Mouse (Mus musculus) forebrain, embryonic 11.5 days (tissue): ENCODE measurements around the gene Pip5kl1. TPM values are rescaled to one million over a fixed set of nuclear protein-coding genes. Genes with fewer than 3 reads are reported as not detected.

Experiments used
- ATAC-seq: fragments of 200-750 bp; cut with Nextera tagmentation; replicated peaks from 2 replicates; pipeline ENCODE4 v1.8.0; 2017; ENCODE audit warnings: moderate TSS enrichment; ENCODE audit not compliant: low FRiP score
- DNase-seq: peaks from one replicate; pipeline ENCODE4 v3.0.0-alpha.2; 2017; ENCODE audit warnings: low spot score
- H3K27ac ChIP-seq: fragments of 300-500 bp; sonication (generic); 2 replicates; pipeline ENCODE4 v1.5.1; 2014; ENCODE audit warnings: low read depth, low read length
- H3K27me3 ChIP-seq: fragments of 300-500 bp; sonication (generic); 2 replicates; pipeline ENCODE4 v1.6.1; 2014; ENCODE audit warnings: mild to moderate bottlenecking, low read length, mixed read lengths; ENCODE audit not compliant: control insufficient read depth, insufficient read depth
- H3K36me3 ChIP-seq: fragments of 300-500 bp; sonication (generic); 2 replicates; pipeline ENCODE4 v1.6.1; 2014; ENCODE audit warnings: mild to moderate bottlenecking, low read length, moderate library complexity, mixed read lengths; ENCODE audit not compliant: control insufficient read depth, insufficient read depth
- H3K4me1 ChIP-seq: fragments of 300-500 bp; sonication (generic); replicated peaks from 2 replicates; pipeline ENCODE4 v1.6.1; 2014; ENCODE audit warnings: low read length, mixed read lengths; ENCODE audit not compliant: control insufficient read depth, insufficient read depth
- H3K4me2 ChIP-seq: fragments of 300-500 bp; sonication (generic); 2 replicates; pipeline ENCODE4 v1.6.1; 2014; ENCODE audit warnings: low read depth, mild to moderate bottlenecking, low read length, moderate library complexity, mixed read lengths; ENCODE audit not compliant: severe bottlenecking
- H3K4me3 ChIP-seq: fragments of 300-500 bp; sonication (generic); 2 replicates; pipeline ENCODE4 v1.5.1; 2014; ENCODE audit warnings: low read depth, low read length
- H3K9ac ChIP-seq: fragments of 300-500 bp; sonication (generic); 2 replicates; pipeline ENCODE4 v1.6.1; 2014; ENCODE audit warnings: low read length
- H3K9me3 ChIP-seq: fragments of 300-500 bp; sonication (generic); 2 replicates; pipeline ENCODE4 v1.6.1; 2016; ENCODE audit warnings: low read length, mixed read lengths; ENCODE audit not compliant: control insufficient read depth
- WGBS: fragments of 180-500 bp; shearing (Covaris S2); extraction: QIAGEN DNeasy Blood & Tissue Kit; methylation state at CpG from one replicate; pipeline ENCODE4 v1.1.7; 2014; 5-methylcytosine and 5-hydroxymethylcytosine counted together
- polyA plus RNA-seq: library from polyadenylated mRNA; unstranded; fragments of >200 nt; fragmentation: Nextera tagmentation; extraction: Ambion mirVana; gene quantifications from 2 replicates; pipeline ENCODE4 v1.2.1, GENCODE M21; 2014

Gene Pip5kl1
- polyA plus RNA-seq, 1 experiment from 2014 or later = 1.8 TPM

GRCm38 (mm10) chr2:32585149-32585714 is 10.6 kb downstream of the Pip5kl1 start:
- Histone ChIP-seq H3K27me3 (no peaks in the 10 kb centered on the region; the same call in 1 of the 2 replicates), H3K4me2 (no peak overlapping the region), H3K9me3 (no peaks in the 10 kb centered on the region), H3K9ac (no peak overlapping the region), H3K4me1 (peaks cover 9% of the 10 kb centered on the region), H3K27ac (no peak overlapping the region), H3K4me3 (no peak overlapping the region), H3K36me3 (no peaks in the 10 kb centered on the region)
- DNase-seq (no peak), ATAC-seq (no peak)
- 85% methylated on average over 7 of the region's 7 CpGs for WGBS

GRCm38 (mm10) chr2:32586871-32587351 is 12.3 kb downstream of the Pip5kl1 start, which contains the start of gene St6galnac4:
Gene St6galnac4, plus strand, starts transcription at chr2:32587095.
- no peaks in the 10 kb centered on the region for H3K36me3 ChIP-seq
- H3K9ac ChIP-seq = peak within 1 kb of the TSS; percentile 62
- no peak within 1 kb of the TSS for H3K27ac ChIP-seq
- H3K4me2 ChIP-seq = peak within 1 kb of the TSS; percentile 59
- peaks cover 9% of the 10 kb centered on the region for H3K4me1 ChIP-seq
- no peaks in the 10 kb centered on the region for H3K9me3 ChIP-seq
- H3K27me3 ChIP-seq = no peaks in the 10 kb centered on the region; the same call in 1 of the 2 replicates
- peak within 1 kb of the TSS; percentile 43 for H3K4me3 ChIP-seq
- WGBS = under 1% methylated on average over 37 of the region's 38 CpGs
- DNase-seq (peak; percentile 97), ATAC-seq (peak; percentile 81)

GRCm38 (mm10) chr2:32587731-32588321 is 13.2 kb downstream of the Pip5kl1 start:
- DNase-seq (no peak), ATAC-seq (no peak)
- Histone ChIP-seq H3K4me1 (peaks cover 9% of the 10 kb centered on the region), H3K27ac (no peak overlapping the region), H3K9me3 (no peaks in the 10 kb centered on the region), H3K9ac (peak overlapping the region; percentile 62), H3K4me3 (peak overlapping the region; percentile 43), H3K4me2 (peak overlapping the region; percentile 59), H3K36me3 (no peaks in the 10 kb centered on the region), H3K27me3 (no peaks in the 10 kb centered on the region; the same call in 1 of the 2 replicates)
- 55% methylated on average over 9 of the region's 9 CpGs for WGBS

GRCm38 (mm10) chr2:32589213-32589795 is 14.7 kb downstream of the Pip5kl1 start:
- Histone ChIP-seq H3K27me3 (no peaks in the 10 kb centered on the region), H3K36me3 (no peaks in the 10 kb centered on the region), H3K27ac (no peak overlapping the region), H3K9me3 (no peaks in the 10 kb centered on the region), H3K9ac (no peak overlapping the region), H3K4me1 (peaks cover 9% of the 10 kb centered on the region), H3K4me2 (no peak overlapping the region), H3K4me3 (no peak overlapping the region)
- DNase-seq = no peak
- no peak for ATAC-seq
- WGBS = 78% methylated on average over 11 of the region's 11 CpGs

GRCm38 (mm10) chr2:32590224-32590623 is 15.6 kb downstream of the Pip5kl1 start:
- Histone ChIP-seq H3K27ac (no peak overlapping the region), H3K9me3 (no peaks in the 10 kb centered on the region), H3K27me3 (no peaks in the 10 kb centered on the region), H3K4me2 (no peak overlapping the region), H3K4me1 (peaks cover 9% of the 10 kb centered on the region), H3K9ac (no peak overlapping the region), H3K36me3 (no peaks in the 10 kb centered on the region), H3K4me3 (no peak overlapping the region)
- ATAC-seq (no peak), DNase-seq (no peak)
- 85% methylated on average over 10 of the region's 10 CpGs for WGBS

GRCm38 (mm10) chr2:32591249-32591648 is 16.7 kb downstream of the Pip5kl1 start:
- no peak overlapping the region for H3K9ac ChIP-seq
- no peak overlapping the region for H3K27ac ChIP-seq
- H3K4me2 ChIP-seq = no peak overlapping the region
- no peak overlapping the region for H3K4me3 ChIP-seq
- peaks cover 9% of the 10 kb centered on the region for H3K4me1 ChIP-seq
- H3K27me3 ChIP-seq = no peaks in the 10 kb centered on the region
- DNase-seq = no peak
- no peaks in the 10 kb centered on the region for H3K9me3 ChIP-seq
- 84% methylated on average over 6 of the region's 6 CpGs for WGBS
- no peaks in the 10 kb centered on the region for H3K36me3 ChIP-seq
- ATAC-seq = no peak

GRCm38 (mm10) chr2:32596725-32597124 is 22.1 kb downstream of the Pip5kl1 start:
- H3K4me1 ChIP-seq = no peaks in the 10 kb centered on the region
- H3K9me3 ChIP-seq = no peaks in the 10 kb centered on the region
- no peak for DNase-seq
- H3K27ac ChIP-seq = no peak overlapping the region
- no peaks in the 10 kb centered on the region for H3K27me3 ChIP-seq
- H3K9ac ChIP-seq = no peak overlapping the region
- no peak overlapping the region for H3K4me2 ChIP-seq
- no peak overlapping the region for H3K4me3 ChIP-seq
- ATAC-seq = no peak
- WGBS = 95% methylated on average over 13 of the region's 13 CpGs
- no peaks in the 10 kb centered on the region for H3K36me3 ChIP-seq

GRCm38 (mm10) chr2:32597248-32597647 is 22.7 kb downstream of the Pip5kl1 start:
- ATAC-seq (no peak), DNase-seq (no peak)
- Histone ChIP-seq H3K36me3 (no peaks in the 10 kb centered on the region), H3K27me3 (no peaks in the 10 kb centered on the region), H3K4me1 (no peaks in the 10 kb centered on the region), H3K9ac (no peak overlapping the region), H3K27ac (no peak overlapping the region), H3K9me3 (no peaks in the 10 kb centered on the region), H3K4me2 (no peak overlapping the region), H3K4me3 (no peak overlapping the region)
- WGBS = 86% methylated on average over 5 of the region's 5 CpGs
